Mouse (Mus musculus) CD4-positive, CD25-positive, alpha-beta regulatory T cell (primary cell): Measurements from ENCODE around the gene Vmn1r196. TPM values are rescaled to one million over a fixed set of nuclear protein-coding genes. Genes with fewer than 3 reads are reported as not detected.

Experiments used
- polyA plus RNA-seq: library from polyadenylated mRNA; unstranded; fragments of 100-300 nt; shearing (Covaris generic); gene quantifications from one replicate; pipeline ENCODE4 v1.2.1, GENCODE M21; 2017

Gene Vmn1r196
- not detected for polyA plus RNA-seq

GRCm38 (mm10) chr13:22289620-22290019 is at the start of gene Vmn1r196:
Vmn1r196 (plus strand) TSS chr13:22289920.

GRCm38 (mm10) chr13:22243915-22244314 is 45.8 kb upstream of the Vmn1r196 start, which contains the start of gene Vmn1r194:
Vmn1r194 (plus strand) TSS chr13:22244215.

GRCm38 (mm10) chr13:22270222-22270621 is 19.5 kb upstream of the Vmn1r196 start, which contains the start of gene Vmn1r195:
Vmn1r195 (plus strand) TSS chr13:22270522.

GRCm38 (mm10) chr13:22324289-22324688 is 34.6 kb downstream of the Vmn1r196 start, which contains the start of gene Vmn1r197:
Vmn1r197 (plus strand) TSS chr13:22324589.

Other genes starting within 250 kb of the Vmn1r196 start
- 9.4 TPM for gene Hist1h4i, start 248.6 kb upstream of the Vmn1r196 start, polyA plus RNA-seq
- 0.59 TPM for gene Hist1h2ag, start 247.0 kb upstream of the Vmn1r196 start, polyA plus RNA-seq
- 2.6 TPM for gene Hist1h2bj, start 246.7 kb upstream of the Vmn1r196 start, polyA plus RNA-seq
- not detected for gene Vmn1r188, start 205.5 kb upstream of the Vmn1r196 start, polyA plus RNA-seq
- not detected for gene Vmn1r189, start 184.1 kb upstream of the Vmn1r196 start, polyA plus RNA-seq
- not detected for gene Vmn1r191, start 106.0 kb upstream of the Vmn1r196 start, polyA plus RNA-seq
- not detected for gene Vmn1r192, start 98.8 kb upstream of the Vmn1r196 start, polyA plus RNA-seq
- 0.02 TPM for gene Vmn1r193, start 66.8 kb upstream of the Vmn1r196 start, polyA plus RNA-seq
- gene Vmn1r194, start 45.7 kb upstream of the Vmn1r196 start, polyA plus RNA-seq = not detected
- gene Vmn1r195, start 19.4 kb upstream of the Vmn1r196 start, polyA plus RNA-seq = not detected
- 0.07 TPM for gene Vmn1r197, start 34.7 kb downstream of the Vmn1r196 start, polyA plus RNA-seq
- not detected for gene Vmn1r198, start 60.4 kb downstream of the Vmn1r196 start, polyA plus RNA-seq
- not detected for gene Vmn1r199, start 89.9 kb downstream of the Vmn1r196 start, polyA plus RNA-seq
- 0.04 TPM for gene Vmn1r200, start 100.5 kb downstream of the Vmn1r196 start, polyA plus RNA-seq
- 0.04 TPM for gene Vmn1r201, start 182.0 kb downstream of the Vmn1r196 start, polyA plus RNA-seq
- 0.04 TPM for gene Vmn1r202, start 215.5 kb downstream of the Vmn1r196 start, polyA plus RNA-seq
- gene Vmn1r203, start 228.2 kb downstream of the Vmn1r196 start, polyA plus RNA-seq = 0.17 TPM